Mouse (Mus musculus) midbrain, postnatal 0 days (tissue): ENCODE results near the gene S100a5. TPM values are rescaled to one million over a fixed set of nuclear protein-coding genes. Genes with fewer than 3 reads are reported as not detected.

ENCODE experiments used
- ATAC-seq: fragments of 200-750 bp; cut with Nextera tagmentation; 2 replicates; pipeline ENCODE4 v1.8.0; 2017; ENCODE audit warnings: moderate number of reproducible peaks, mild to moderate bottlenecking, moderate TSS enrichment, moderate library complexity; ENCODE audit not compliant: low FRiP score
- DNase-seq: peaks from one replicate; pipeline ENCODE4 v3.0.0-alpha.2; 2015; ENCODE audit warnings: low spot score
- H3K27ac ChIP-seq: fragments of 300-500 bp; sonication (generic); 2 replicates; pipeline ENCODE4 v1.5.1; 2014; ENCODE audit warnings: low read depth, mild to moderate bottlenecking, low read length, mixed read lengths
- H3K27me3 ChIP-seq: fragments of 300-500 bp; sonication (generic); 2 replicates; pipeline ENCODE4 v1.6.1; 2014; ENCODE audit warnings: low read length, control low read depth, mixed read lengths; ENCODE audit not compliant: insufficient read depth
- H3K36me3 ChIP-seq: fragments of 300-500 bp; sonication (generic); 2 replicates; pipeline ENCODE4 v1.6.1; 2014; ENCODE audit warnings: low read length, control low read depth, mixed read lengths; ENCODE audit not compliant: insufficient read depth
- H3K4me1 ChIP-seq: fragments of 300-500 bp; sonication (generic); 2 replicates; pipeline ENCODE4 v1.6.1; 2014; ENCODE audit warnings: mild to moderate bottlenecking, control low read depth, antibody characterized with exemption, low read length, mixed read lengths; ENCODE audit not compliant: insufficient read depth
- H3K4me2 ChIP-seq: fragments of 300-500 bp; sonication (generic); 2 replicates; pipeline ENCODE4 v1.6.1; 2014; ENCODE audit warnings: low read depth, mild to moderate bottlenecking, low read length, mixed read lengths; ENCODE audit not compliant: poor library complexity, severe bottlenecking
- H3K4me3 ChIP-seq: fragments of 300-500 bp; sonication (generic); 2 replicates; pipeline ENCODE4 v1.5.1; 2014; ENCODE audit warnings: low read depth, mild to moderate bottlenecking, low read length, moderate library complexity
- H3K9ac ChIP-seq: fragments of 300-500 bp; sonication (generic); replicated peaks from 2 replicates; pipeline ENCODE4 v1.6.1; 2014; ENCODE audit warnings: mild to moderate bottlenecking, low read length, moderate library complexity, mixed read lengths; ENCODE audit not compliant: poor library complexity, severe bottlenecking
- H3K9me3 ChIP-seq: fragments of 300-500 bp; sonication (generic); 2 replicates; pipeline ENCODE4 v1.6.1; 2016; ENCODE audit warnings: low read length, control low read depth
- CTCF ChIP-seq: IDR thresholded peaks from 2 replicates; pipeline ENCODE4 v1.5.1; 2016; ENCODE audit warnings: antibody characterized with exemption, mild to moderate bottlenecking
- WGBS: fragments of 180-500 bp; shearing (Covaris S2); extraction: QIAGEN DNeasy Blood & Tissue Kit; methylation state at CpG from one replicate; pipeline ENCODE4 v1.1.7; 2014; 5-methylcytosine and 5-hydroxymethylcytosine counted together
- polyA plus RNA-seq: library from polyadenylated mRNA; unstranded; fragments of >200 nt; fragmentation: Nextera tagmentation; extraction: Ambion mirVana; gene quantifications from 2 replicates; pipeline ENCODE4 v1.2.1, GENCODE M21; 2015
- total RNA-seq: library from RNA; depleted of rRNA; stranded (reverse); fragments of >200 nt; gene quantifications from 2 replicates; pipeline ENCODE4 v1.2.3, GENCODE M21; 2014

Gene S100a5
- total and polyA plus RNA-seq, 2 experiments from 2014 or later, result 0.43 TPM; not detected in 1

- Histone ChIP-seq H3K9ac (no peak overlapping the region), H3K4me2 (no peak overlapping the region), H3K4me3 (no peak overlapping the region), H3K27ac (no peak overlapping the region), H3K27me3 (0 out of 2 replicates have a peak, but pooled peaks cover 4% of the 10 kb centered on the region), H3K4me1 (peaks cover 5% of the 10 kb centered on the region; the same call in 1 of the 2 replicates), H3K36me3 (no peaks in the 10 kb centered on the region), H3K9me3 (no peaks in the 10 kb centered on the region)
- no peak for DNase-seq
- no peak for ATAC-seq
- no peak for TF ChIP-seq CTCF
- 83% methylated on average over 6 of the region's 6 CpGs for WGBS
Observed at GRCm38 (mm10) chr3:90614148-90614530, 5.8 kb downstream of the S100a5 start.

GRCm38 (mm10) chr3:90614611-90615251, 6.4 kb downstream of the S100a5 start:
- no peak for TF ChIP-seq CTCF
- H3K27me3 ChIP-seq, result 0 out of 2 replicates have a peak, but pooled peaks cover 4% of the 10 kb centered on the region
- ATAC-seq, result no peak

GRCm38 (mm10) chr3:90615415-90615814, 7.1 kb downstream of the S100a5 start:
- no peak overlapping the region for H3K27ac ChIP-seq
- peak; percentile 64 for ATAC-seq
- H3K27me3 ChIP-seq, result 0 out of 2 replicates have a peak, but pooled peaks cover 4% of the 10 kb centered on the region
- DNase-seq, result peak; percentile 70
- peaks cover 5% of the 10 kb centered on the region; the same call in 1 of the 2 replicates for H3K4me1 ChIP-seq
- no peaks in the 10 kb centered on the region for H3K9me3 ChIP-seq
- H3K4me2 ChIP-seq, result no peak overlapping the region
- H3K36me3 ChIP-seq, result no peaks in the 10 kb centered on the region
- peak; percentile 75 for TF ChIP-seq CTCF
- H3K9ac ChIP-seq, result no peak overlapping the region
- no peak overlapping the region for H3K4me3 ChIP-seq
- WGBS, result 7% methylated on average over 7 of the region's 7 CpGs

More at GRCm38 (mm10) chr3:90614611-90615251, 6.4 kb downstream of the S100a5 start:
- no peaks in the 10 kb centered on the region for H3K9me3 ChIP-seq
- no peak overlapping the region for H3K4me3 ChIP-seq
- H3K4me2 ChIP-seq, result no peak overlapping the region
- no peak overlapping the region for H3K27ac ChIP-seq
- H3K36me3 ChIP-seq, result no peaks in the 10 kb centered on the region
- DNase-seq, result no peak
- WGBS, result 88% methylated on average over 11 of the region's 11 CpGs
- peaks cover 5% of the 10 kb centered on the region; the same call in 1 of the 2 replicates for H3K4me1 ChIP-seq
- H3K9ac ChIP-seq, result no peak overlapping the region

- no peak overlapping the region for H3K27ac ChIP-seq
- no peak overlapping the region for H3K4me2 ChIP-seq
- H3K4me1 ChIP-seq, result peaks cover 5% of the 10 kb centered on the region; the same call in 1 of the 2 replicates
- H3K9me3 ChIP-seq, result no peaks in the 10 kb centered on the region
- H3K27me3 ChIP-seq, result 0 out of 2 replicates have a peak, but pooled peaks cover 4% of the 10 kb centered on the region
- H3K36me3 ChIP-seq, result no peaks in the 10 kb centered on the region
- WGBS, result 71% methylated on average over 1 of the region's 1 CpGs
- H3K9ac ChIP-seq, result no peak overlapping the region
- DNase-seq (no peak), ATAC-seq (no peak)
- H3K4me3 ChIP-seq, result no peak overlapping the region
- no peak for TF ChIP-seq CTCF
Observed at GRCm38 (mm10) chr3:90615911-90616310, 7.6 kb downstream of the S100a5 start.

- ATAC-seq (no peak), DNase-seq (no peak)
- Histone ChIP-seq H3K27me3 (0 out of 2 replicates have a peak, but pooled peaks cover 4% of the 10 kb centered on the region), H3K27ac (no peak overlapping the region), H3K36me3 (no peaks in the 10 kb centered on the region), H3K4me1 (peaks cover 5% of the 10 kb centered on the region; the same call in 1 of the 2 replicates), H3K4me2 (no peak overlapping the region), H3K4me3 (no peak overlapping the region), H3K9me3 (no peaks in the 10 kb centered on the region), H3K9ac (no peak overlapping the region)
- peak; percentile 41 for TF ChIP-seq CTCF
- WGBS, result 6% methylated on average over 1 of the region's 1 CpGs
Observed at GRCm38 (mm10) chr3:90617586-90617985, 9.3 kb downstream of the S100a5 start.

- ATAC-seq, result no peak
- no peaks in the 10 kb centered on the region for H3K9me3 ChIP-seq
- H3K27ac ChIP-seq, result no peak overlapping the region
- no peak overlapping the region for H3K4me3 ChIP-seq
- TF ChIP-seq CTCF, result no peak
- H3K27me3 ChIP-seq, result no peaks in the 10 kb centered on the region
- H3K36me3 ChIP-seq, result no peaks in the 10 kb centered on the region
- 59% methylated on average over 7 of the region's 7 CpGs for WGBS
- 0 out of 2 replicates have a peak, but pooled peaks cover 12% of the 10 kb centered on the region for H3K4me1 ChIP-seq
- no peak for DNase-seq
- no peak overlapping the region for H3K9ac ChIP-seq
- no peak overlapping the region for H3K4me2 ChIP-seq
Observed at GRCm38 (mm10) chr3:90621552-90621951, 13.2 kb downstream of the S100a5 start.
